Mouse (Mus musculus) E14TG2a.4 (cell line): Measurements from ENCODE around the gene Plxnd1.

ENCODE experiments used
- H3K27me3 ChIP-seq: 2 replicates; pipeline ENCODE4 v1.6.1; 2014; ENCODE audit warnings: low read length, control low read depth; ENCODE audit not compliant: insufficient read depth
- H3K36me3 ChIP-seq: 2 replicates; pipeline ENCODE4 v1.6.1; 2014; ENCODE audit warnings: low read length, control low read depth; ENCODE audit not compliant: insufficient read depth
- H3K4me1 ChIP-seq: replicated peaks from 2 replicates; pipeline ENCODE4 v1.6.1; 2014; ENCODE audit warnings: low read depth, low read length, control low read depth
- H3K4me3 ChIP-seq: replicated peaks from 2 replicates; pipeline ENCODE4 v1.5.1; 2014; ENCODE audit warnings: mild to moderate bottlenecking, low read length
- H3K9me3 ChIP-seq: 2 replicates; pipeline ENCODE4 v1.6.1; 2014; ENCODE audit warnings: low read length, control low read depth
- CTCF ChIP-seq: conservative IDR thresholded peaks from 2 replicates; pipeline ENCODE4 v1.5.1; 2014; ENCODE audit warnings: low read length
- NANOG ChIP-seq: IDR thresholded peaks from 2 replicates; pipeline ENCODE4 v1.6.1; 2014; ENCODE audit warnings: borderline replicate concordance, low read length, mixed read lengths
- POU5F1 ChIP-seq: IDR thresholded peaks from 2 replicates; pipeline ENCODE4 v1.6.1; 2014; ENCODE audit warnings: low read length, borderline replicate concordance

The Plxnd1 gene

GRCm38 (mm10) chr6:115932391-115932790 lies 62.4 kb downstream of the Plxnd1 start:
- 0 out of 2 replicates have a peak overlapping the region, but pooled peaks have one; percentile 41 for H3K4me3 ChIP-seq
- peaks cover 29% of the 10 kb centered on the region for H3K27me3 ChIP-seq
- H3K9me3 ChIP-seq: no peaks in the 10 kb centered on the region
- TF ChIP-seq POU5F1 (no peak), NANOG (no peak), CTCF (no peak)
- H3K36me3 ChIP-seq: no peaks in the 10 kb centered on the region
- H3K4me1 ChIP-seq: 0 out of 2 replicates have a peak, but pooled peaks cover 5% of the 10 kb centered on the region

GRCm38 (mm10) chr6:115931639-115932038 lies 63.2 kb downstream of the Plxnd1 start, which contains the start of gene Rho:
Rho (plus strand) TSS chr6:115931748.
- H3K9me3 ChIP-seq: no peaks in the 10 kb centered on the region
- H3K4me3 ChIP-seq: peak within 1 kb of the TSS; percentile 41
- H3K4me1 ChIP-seq: 0 out of 2 replicates have a peak, but pooled peaks cover 5% of the 10 kb centered on the region
- no peak for TF ChIP-seq POU5F1
- TF ChIP-seq CTCF: no peak
- TF ChIP-seq NANOG: no peak
- H3K36me3 ChIP-seq: no peaks in the 10 kb centered on the region
- peaks cover 29% of the 10 kb centered on the region for H3K27me3 ChIP-seq

GRCm38 (mm10) chr6:115930018-115930417 lies 64.8 kb downstream of the Plxnd1 start:
- no peaks in the 10 kb centered on the region for H3K9me3 ChIP-seq
- TF ChIP-seq NANOG (no peak), CTCF (no peak)
- H3K4me1 ChIP-seq: 0 out of 2 replicates have a peak, but pooled peaks cover 5% of the 10 kb centered on the region
- H3K27me3 ChIP-seq: peaks cover 31% of the 10 kb centered on the region
- no peak overlapping the region for H3K4me3 ChIP-seq
- no peaks in the 10 kb centered on the region for H3K36me3 ChIP-seq

GRCm38 (mm10) chr6:115927292-115928242 lies 67.2 kb downstream of the Plxnd1 start:
- H3K27me3 ChIP-seq: peaks cover 21% of the 10 kb centered on the region
- H3K36me3 ChIP-seq: no peaks in the 10 kb centered on the region
- TF ChIP-seq POU5F1 (no peak), CTCF (no peak), NANOG (no peak)
- no peak overlapping the region for H3K4me3 ChIP-seq
- peaks cover 10% of the 10 kb centered on the region; the same call in 1 of the 2 replicates for H3K4me1 ChIP-seq
- H3K9me3 ChIP-seq: no peaks in the 10 kb centered on the region

GRCm38 (mm10) chr6:115926416-115926815 lies 68.4 kb downstream of the Plxnd1 start:
- Histone ChIP-seq H3K4me3 (no peak overlapping the region), H3K4me1 (peaks cover 7% of the 10 kb centered on the region; the same call in 1 of the 2 replicates), H3K27me3 (peaks cover 12% of the 10 kb centered on the region; the same call in 1 of the 2 replicates), H3K9me3 (no peaks in the 10 kb centered on the region), H3K36me3 (no peaks in the 10 kb centered on the region)
- TF ChIP-seq NANOG: no peak
- TF ChIP-seq CTCF: no peak
- no peak for TF ChIP-seq POU5F1

- H3K27me3 ChIP-seq: peaks cover 2% of the 10 kb centered on the region; the same call in 1 of the 2 replicates
- H3K36me3 ChIP-seq: no peaks in the 10 kb centered on the region
- no peaks in the 10 kb centered on the region for H3K9me3 ChIP-seq
- TF ChIP-seq NANOG (no peak), CTCF (no peak), POU5F1 (no peak)
- H3K4me3 ChIP-seq: no peak overlapping the region
- H3K4me1 ChIP-seq: peaks cover 5% of the 10 kb centered on the region; the same call in 1 of the 2 replicates
Observed at GRCm38 (mm10) chr6:115924829-115925228, 70.0 kb downstream of the Plxnd1 start.

DNA sequence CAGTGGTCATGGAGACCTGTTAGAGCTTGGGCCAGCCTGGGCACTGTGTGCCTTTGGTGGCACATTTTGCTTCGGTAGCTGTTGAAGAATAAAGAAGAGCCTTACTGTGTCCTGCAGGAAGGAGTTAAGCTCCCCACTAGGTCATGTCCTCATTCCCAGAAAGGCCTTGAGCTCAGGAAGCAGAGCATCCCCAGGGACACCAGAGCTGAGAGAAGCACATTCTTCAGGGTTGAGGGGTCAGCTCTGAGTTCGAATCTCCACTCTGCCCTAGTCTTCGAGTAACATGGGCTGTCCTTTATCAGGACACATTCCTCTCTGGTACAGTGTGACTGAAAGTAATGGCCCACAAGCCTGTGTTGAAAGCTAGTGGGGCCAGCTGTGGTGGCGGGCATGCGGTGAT lies 74.9 kb downstream of the Plxnd1 start:
- Histone ChIP-seq H3K27me3 (no peaks in the 10 kb centered on the region), H3K4me1 (peaks cover 13% of the 10 kb centered on the region), H3K36me3 (no peaks in the 10 kb centered on the region), H3K9me3 (no peaks in the 10 kb centered on the region), H3K4me3 (no peak overlapping the region)
- TF ChIP-seq NANOG (no peak), POU5F1 (no peak), CTCF (no peak)

GRCm38 (mm10) chr6:115918615-115919014 lies 76.2 kb downstream of the Plxnd1 start:
- H3K36me3 ChIP-seq: no peaks in the 10 kb centered on the region
- no peak overlapping the region for H3K4me3 ChIP-seq
- no peaks in the 10 kb centered on the region for H3K27me3 ChIP-seq
- TF ChIP-seq POU5F1 (no peak), NANOG (no peak), CTCF (no peak)
- peaks cover 22% of the 10 kb centered on the region for H3K4me1 ChIP-seq
- no peaks in the 10 kb centered on the region for H3K9me3 ChIP-seq

- H3K27me3 ChIP-seq: no peaks in the 10 kb centered on the region
- H3K36me3 ChIP-seq: no peaks in the 10 kb centered on the region
- peaks cover 32% of the 10 kb centered on the region for H3K4me1 ChIP-seq
- H3K9me3 ChIP-seq: no peaks in the 10 kb centered on the region
- no peak overlapping the region for H3K4me3 ChIP-seq
- TF ChIP-seq CTCF: no peak
- TF ChIP-seq NANOG: no peak
- no peak for TF ChIP-seq POU5F1
Observed at GRCm38 (mm10) chr6:115916611-115917010, 78.2 kb downstream of the Plxnd1 start.
